In the genomic region with DNA sequence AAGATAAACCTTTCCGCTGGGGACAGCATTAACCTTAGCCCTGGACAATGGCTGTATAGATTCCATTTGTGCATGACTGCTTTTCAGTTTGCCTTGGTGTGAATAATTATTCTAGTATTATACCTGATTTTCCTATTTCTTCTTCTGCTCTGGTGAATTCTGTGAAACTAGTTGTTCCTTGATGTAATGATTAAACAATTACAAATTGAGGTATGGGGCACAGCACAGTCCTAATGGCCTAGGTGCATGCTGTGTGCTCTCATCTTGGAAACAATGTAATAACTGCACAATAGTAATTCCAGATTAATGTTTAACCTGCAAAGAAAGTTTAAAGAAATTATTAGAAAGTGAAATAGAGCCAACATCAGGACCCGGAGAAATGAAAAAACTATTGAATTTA, we compare ENCODE assay signal across 17 mouse cellular contexts. TPM values are rescaled to one million over a fixed set of nuclear protein-coding genes. Genes with fewer than 3 reads are reported as not detected.
DNase-seq lines count a peak whose midpoint lies in the region; ATAC-seq and TF ChIP-seq lines count a peak whose summit lies in the region.
"Had no signal": no experiment of that assay in that cellular context is flagged by ENCODE, and none has a peak within 500 bp of the region (broad histone marks: within the 10 kb centered on the region; RNA-seq: fewer than 3 reads in every experiment).

No protein-coding gene starts in this region.

- peaks cover 2 to 19% of the 10 kb centered on the region in 2 experiments for H3K4me1 ChIP-seq in heart, embryonic 14.5 days (ENCODE audit: control insufficient read depth in 2 of 2, insufficient read depth in 2 of 2, low read length in 2 of 2)
- no peaks in the 10 kb centered on the region for H3K4me1 ChIP-seq in heart, embryonic 10.5 days
- peaks cover 24% of the 10 kb centered on the region for H3K4me1 ChIP-seq in kidney, adult 2 months (ENCODE audit: control insufficient read depth, insufficient read depth, low read length)
- H3K4me1 ChIP-seq in kidney, embryonic 16.5 days (ENCODE audit: insufficient read depth, low read length) = peaks cover 29% of the 10 kb centered on the region
- 0 out of 2 replicates have a peak, but pooled peaks cover 3% of the 10 kb centered on the region for H3K4me1 ChIP-seq in stomach, embryonic 16.5 days (ENCODE audit: control insufficient read depth, insufficient read depth, low read length)

- H3K4me3 ChIP-seq in heart, embryonic 14.5 days (ENCODE audit: control insufficient read depth in 1 of 2, insufficient read depth in 1 of 2, low read depth in 1 of 2, low read length in 2 of 2) = no peak overlapping the region
- no peak overlapping the region for H3K4me3 ChIP-seq in heart, embryonic 10.5 days
- H3K4me3 ChIP-seq in kidney, adult 2 months (ENCODE audit: insufficient read depth, low read depth, low read length) = no peak overlapping the region
- H3K4me3 ChIP-seq in kidney, embryonic 16.5 days (ENCODE audit: low read length) = no peak overlapping the region
- H3K4me3 ChIP-seq in stomach, embryonic 16.5 days (replicated peaks; ENCODE audit: low read length) = no peak overlapping the region
- H3K4me3 ChIP-seq: embryonic facial prominence, embryonic 12.5 days; forebrain, embryonic 15.5 days; hindbrain, embryonic 13.5 days had no signal

- TF ChIP-seq POLR2A in kidney, adult 2 months (IDR thresholded peaks at IDR 0.05; ENCODE audit: low read depth, low read length) = no peak

- H3K27ac ChIP-seq in heart, embryonic 14.5 days (replicated peaks in 1 of 2; ENCODE audit: control insufficient read depth in 1 of 2, insufficient read depth in 1 of 2, low read depth in 2 of 2, low read length in 2 of 2) = peak overlapping the region; percentile 32 to 85; a peak in 3 of 4 replicates
- no peak overlapping the region for H3K27ac ChIP-seq in heart, embryonic 10.5 days
- peak overlapping the region; percentile 92 for H3K27ac ChIP-seq in kidney, adult 2 months (ENCODE audit: insufficient read depth, low read depth, low read length)
- peak overlapping the region; percentile 90 for H3K27ac ChIP-seq in kidney, embryonic 16.5 days (ENCODE audit: low read length)
- H3K27ac ChIP-seq in stomach, embryonic 16.5 days (ENCODE audit: low read length) = 0 out of 2 replicates have a peak overlapping the region, but pooled peaks have one; percentile 29
- H3K27ac ChIP-seq: embryonic facial prominence, embryonic 12.5 days; forebrain, embryonic 15.5 days; hindbrain, embryonic 13.5 days; hindbrain, postnatal 0 days had no signal

- peaks cover 64% of the 10 kb centered on the region for H3K36me3 ChIP-seq in heart, embryonic 14.5 days (ENCODE audit: control insufficient read depth, insufficient read depth, low read length)
- H3K36me3 ChIP-seq in heart, embryonic 10.5 days = peaks cover 67% of the 10 kb centered on the region
- H3K36me3 ChIP-seq in kidney, adult 2 months (ENCODE audit: control insufficient read depth, insufficient read depth, low read length) = peaks cover 9% of the 10 kb centered on the region; the same call in 1 of the 2 replicates
- peaks cover 47% of the 10 kb centered on the region for H3K36me3 ChIP-seq in kidney, embryonic 16.5 days (ENCODE audit: insufficient read depth, low read length)
- peaks cover 14% of the 10 kb centered on the region for H3K36me3 ChIP-seq in stomach, embryonic 16.5 days (ENCODE audit: control insufficient read depth, insufficient read depth, low read length)

- H3K27me3 ChIP-seq in heart, embryonic 14.5 days (ENCODE audit: control insufficient read depth, insufficient read depth, low read length) = no peaks in the 10 kb centered on the region
- no peaks in the 10 kb centered on the region for H3K27me3 ChIP-seq in heart, embryonic 10.5 days (ENCODE audit: insufficient read depth, poor library complexity, severe bottlenecking)
- H3K27me3 ChIP-seq in kidney, adult 2 months (replicated peaks; ENCODE audit: control insufficient read depth, insufficient read depth, low read length) = no peaks in the 10 kb centered on the region
- no peaks in the 10 kb centered on the region for H3K27me3 ChIP-seq in kidney, embryonic 16.5 days (ENCODE audit: insufficient read depth, low read length)
- H3K27me3 ChIP-seq in stomach, embryonic 16.5 days (ENCODE audit: control insufficient read depth, insufficient read depth, low read length) = no peaks in the 10 kb centered on the region
- H3K27me3 ChIP-seq: embryonic facial prominence, embryonic 12.5 days; forebrain, embryonic 15.5 days; hindbrain, embryonic 13.5 days had no signal

- H3K9ac ChIP-seq in heart, embryonic 14.5 days (ENCODE audit: low read length) = no peak overlapping the region
- H3K9ac ChIP-seq in kidney, embryonic 16.5 days (replicated peaks; ENCODE audit: low read length) = no peak overlapping the region
- H3K9ac ChIP-seq in stomach, embryonic 16.5 days (ENCODE audit: low read length) = no peak overlapping the region
- H3K9ac ChIP-seq: embryonic facial prominence, embryonic 12.5 days; forebrain, embryonic 15.5 days; hindbrain, embryonic 13.5 days had no signal

- no peaks in the 10 kb centered on the region for H3K9me3 ChIP-seq in heart, embryonic 14.5 days (ENCODE audit: control insufficient read depth, low read length)
- H3K9me3 ChIP-seq in heart, embryonic 10.5 days = no peaks in the 10 kb centered on the region
- H3K9me3 ChIP-seq in kidney, embryonic 16.5 days (ENCODE audit: low read length) = no peaks in the 10 kb centered on the region
- H3K9me3 ChIP-seq in stomach, embryonic 16.5 days (replicated peaks; ENCODE audit: control insufficient read depth, low read length) = no peaks in the 10 kb centered on the region
- H3K9me3 ChIP-seq: embryonic facial prominence, embryonic 12.5 days; forebrain, embryonic 15.5 days; hindbrain, embryonic 13.5 days had no signal

- TF ChIP-seq CTCF in kidney, adult 2 months (conservative IDR thresholded peaks at IDR 0.05; ENCODE audit: insufficient read depth, insufficient read length, low read depth, low read length) = no peak

- H3K4me2 ChIP-seq in heart, embryonic 14.5 days (ENCODE audit: low read length) = no peak overlapping the region
- 0 out of 2 replicates have a peak overlapping the region, but pooled peaks have one; percentile 9 for H3K4me2 ChIP-seq in kidney, embryonic 16.5 days (replicated peaks; ENCODE audit: low read depth, low read length)
- no peak overlapping the region for H3K4me2 ChIP-seq in stomach, embryonic 16.5 days (ENCODE audit: low read depth, low read length)
- H3K4me2 ChIP-seq: embryonic facial prominence, embryonic 12.5 days; forebrain, embryonic 15.5 days; hindbrain, embryonic 13.5 days had no signal

- no peak for DNase-seq in heart, embryonic 10.5 days (ENCODE audit: low spot score)
- peak; percentile 60 for DNase-seq in kidney, adult 2 months
- no peak for DNase-seq in kidney, postnatal 14 days
- DNase-seq in kidney, adult 11 months = no peak
- DNase-seq: cerebellum, adult 11-12 months; cerebellum, adult 9-10 months; cerebellum, postnatal 25 days; gastrocnemius, postnatal 36 days; heart, adult 11 months had no signal

- no peak for ATAC-seq in heart, embryonic 14.5 days (ENCODE audit: insufficient number of reproducible peaks, insufficient read depth, low FRiP score, low read depth)
- ATAC-seq in kidney, embryonic 16.5 days (ENCODE audit: low FRiP score, low TSS enrichment) = peak; percentile 83
- ATAC-seq in stomach, embryonic 16.5 days (ENCODE audit: insufficient read depth, low FRiP score) = no peak
- ATAC-seq: activated CD4-positive, CD25-positive, alpha-beta regulatory T cell, adult 4 months; forebrain, embryonic 15.5 days; hindbrain, postnatal 0 days had no signal

- 62% methylated on average over 2 of the region's 2 CpGs for WGBS in heart, embryonic 14.5 days
- WGBS in heart, embryonic 10.5 days = 87% methylated on average over 2 of the region's 2 CpGs
- WGBS in kidney, adult 2 months = 42% methylated on average over 2 of the region's 2 CpGs
- 64% methylated on average over 2 of the region's 2 CpGs for WGBS in kidney, embryonic 16.5 days
- 85% methylated on average over 2 of the region's 2 CpGs for WGBS in stomach, embryonic 16.5 days

RNA-seq across cellular contexts. Expression of gene Rbbp9, which starts 5.6 kb away (rescaled TPM):
- 46.6 and 48.7 TPM in 2 replicates for polyA plus RNA-seq in heart, embryonic 14.5 days (2014; fragmentation: Nextera tagmentation; extraction: Ambion mirVana)
- polyA plus RNA-seq in heart, embryonic 10.5 days (2016; fragmentation: Nextera tagmentation; extraction: Ambion mirVana) = 37.3 and 53.8 TPM in 2 replicates
- 31.2 and 31.7 TPM in 2 replicates for polyA plus RNA-seq in kidney, adult 2 months (2012; rRNA removed)
- 95.7 and 99.2 TPM in 2 replicates for polyA plus RNA-seq in kidney, embryonic 16.5 days (2015; fragmentation: Nextera tagmentation; extraction: Ambion mirVana)
- 62.2 and 63.1 TPM in 2 replicates for polyA plus RNA-seq in stomach, embryonic 16.5 days (2015; fragmentation: Nextera tagmentation; extraction: Ambion mirVana)

RNA-seq across cellular contexts. Expression of gene Sec23b, which starts 11.0 kb away (rescaled TPM):
- polyA plus RNA-seq in heart, embryonic 14.5 days (2014; fragmentation: Nextera tagmentation; extraction: Ambion mirVana) = 39.5 and 39.8 TPM in 2 replicates
- polyA plus RNA-seq in heart, embryonic 10.5 days (2016; fragmentation: Nextera tagmentation; extraction: Ambion mirVana) = 68.4 and 77.7 TPM in 2 replicates
- 70.4 and 77.3 TPM in 2 replicates for polyA plus RNA-seq in kidney, adult 2 months (2012; rRNA removed)
- 117 and 123 TPM in 2 replicates for polyA plus RNA-seq in kidney, embryonic 16.5 days (2015; fragmentation: Nextera tagmentation; extraction: Ambion mirVana)
- 113 and 121 TPM in 2 replicates for polyA plus RNA-seq in stomach, embryonic 16.5 days (2015; fragmentation: Nextera tagmentation; extraction: Ambion mirVana)

RNA-seq across cellular contexts. Expression of gene Polr3f, which starts 17.5 kb away (rescaled TPM):
- polyA plus RNA-seq in heart, embryonic 14.5 days (2014; fragmentation: Nextera tagmentation; extraction: Ambion mirVana) = 20.1 and 20.8 TPM in 2 replicates
- 23.6 and 24.2 TPM in 2 replicates for polyA plus RNA-seq in heart, embryonic 10.5 days (2016; fragmentation: Nextera tagmentation; extraction: Ambion mirVana)
- 7.5 and 8.3 TPM in 2 replicates for polyA plus RNA-seq in kidney, adult 2 months (2012; rRNA removed)
- polyA plus RNA-seq in kidney, embryonic 16.5 days (2015; fragmentation: Nextera tagmentation; extraction: Ambion mirVana) = 27.0 and 31.6 TPM in 2 replicates
- polyA plus RNA-seq in stomach, embryonic 16.5 days (2015; fragmentation: Nextera tagmentation; extraction: Ambion mirVana) = 21.5 and 22.5 TPM in 2 replicates

RNA-seq across cellular contexts. Expression of gene Dzank1, which starts 17.8 kb away (rescaled TPM):
- 1.1 and 1.7 TPM in 2 replicates for polyA plus RNA-seq in heart, embryonic 14.5 days (2014; fragmentation: Nextera tagmentation; extraction: Ambion mirVana)
- 0.45 and 0.62 TPM in 2 replicates for polyA plus RNA-seq in heart, embryonic 10.5 days (2016; fragmentation: Nextera tagmentation; extraction: Ambion mirVana)
- polyA plus RNA-seq in kidney, adult 2 months (2012; rRNA removed) = 1.6 TPM in 2 replicates
- 1.2 and 1.4 TPM in 2 replicates for polyA plus RNA-seq in kidney, embryonic 16.5 days (2015; fragmentation: Nextera tagmentation; extraction: Ambion mirVana)
- 0.92 and 1.4 TPM in 2 replicates for polyA plus RNA-seq in stomach, embryonic 16.5 days (2015; fragmentation: Nextera tagmentation; extraction: Ambion mirVana)

RNA-seq across cellular contexts. Expression of gene Smim26, which starts 48.8 kb away (rescaled TPM):
- 58.7 and 68.3 TPM in 2 replicates for polyA plus RNA-seq in heart, embryonic 14.5 days (2014; fragmentation: Nextera tagmentation; extraction: Ambion mirVana)
- polyA plus RNA-seq in heart, embryonic 10.5 days (2016; fragmentation: Nextera tagmentation; extraction: Ambion mirVana) = 36.1 and 43.0 TPM in 2 replicates
- polyA plus RNA-seq in kidney, adult 2 months (2012; rRNA removed) = 16.3 and 24.7 TPM in 2 replicates
- 33.1 and 39.5 TPM in 2 replicates for polyA plus RNA-seq in kidney, embryonic 16.5 days (2015; fragmentation: Nextera tagmentation; extraction: Ambion mirVana)
- 29.3 and 39.0 TPM in 2 replicates for polyA plus RNA-seq in stomach, embryonic 16.5 days (2015; fragmentation: Nextera tagmentation; extraction: Ambion mirVana)
